Mouse (Mus musculus): Measurements from ENCODE around the gene Kcnmb2.

DNA sequence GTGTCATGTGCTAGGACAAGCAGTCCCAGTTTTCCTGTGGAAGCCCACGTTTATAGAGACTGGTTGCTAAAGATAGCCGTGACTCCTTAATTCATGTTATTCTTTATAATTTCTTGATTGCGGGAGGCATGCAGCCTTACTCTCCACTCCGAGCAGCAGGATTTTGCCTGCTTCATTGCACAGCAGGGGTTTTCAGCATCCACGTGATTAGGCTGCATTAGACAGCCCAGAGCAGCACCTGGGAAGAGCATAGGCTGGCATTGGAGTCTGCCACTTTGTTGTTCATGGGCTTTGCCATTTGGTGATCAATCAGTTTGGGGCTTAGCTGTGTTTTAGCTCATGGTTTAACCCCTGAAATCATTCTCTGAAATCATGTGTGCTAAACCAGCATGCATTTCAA, 80.1 kb downstream of the Kcnmb2 start:
- TF ChIP-seq MAX (IDR thresholded peaks at IDR 0.05; ENCODE audit: low read length) (no peak), JUN (IDR thresholded peaks at IDR 0.05; ENCODE audit: insufficient read depth, low read depth, low read length) (no peak), E2F4 (IDR thresholded peaks at IDR 0.05; ENCODE audit: insufficient replicate concordance, low read depth, low read length) (no peak), CTCF (conservative IDR thresholded peaks at IDR 0.05 in 1 of 2, IDR thresholded peaks at IDR 0.05 in 1 of 2; ENCODE audit: low read depth in 2 of 2, low read length in 2 of 2) (no peak), POLR2A (IDR thresholded peaks at IDR 0.05; ENCODE audit: low read depth, low read length) (no peak), CHD2 (IDR thresholded peaks at IDR 0.05; ENCODE audit: low read length) (no peak), ZNF384 (IDR thresholded peaks at IDR 0.05; ENCODE audit: low read depth, low read length) (no peak), MAFK (IDR thresholded peaks at IDR 0.05; ENCODE audit: insufficient replicate concordance, low read length) (no peak), RAD21 (IDR thresholded peaks at IDR 0.05; ENCODE audit: low read depth, low read length) (no peak)
